Mouse (Mus musculus) cerebellum, adult 2 months (tissue): ENCODE data around the gene Agpat1. TPM values are rescaled to one million over a fixed set of nuclear protein-coding genes. Genes with fewer than 3 reads are reported as not detected.

Source experiments
- DNase-seq, 2 experiments: peaks; one replicate each; pipeline ENCODE4 v3.0.0; 2021
- H3K27ac ChIP-seq: fragments of 200-500 bp; 2 replicates; pipeline ENCODE4 v1.5.1; 2012; ENCODE audit warnings: low read length, control low read depth, inconsistent platforms; ENCODE audit not compliant: insufficient read depth
- H3K27me3 ChIP-seq: fragments of 200-500 bp; 2 replicates; pipeline ENCODE4 v1.6.1; 2012; ENCODE audit warnings: inconsistent platforms, mild to moderate bottlenecking, low read length, moderate library complexity; ENCODE audit not compliant: control insufficient read depth, insufficient read depth
- H3K4me1 ChIP-seq: fragments of 200-500 bp; 2 replicates; pipeline ENCODE4 v1.6.1; 2011; ENCODE audit warnings: low read length; ENCODE audit not compliant: control insufficient read depth, insufficient read depth
- H3K4me3 ChIP-seq: fragments of 200-500 bp; replicated peaks from 2 replicates; pipeline ENCODE3; 2011; ENCODE audit warnings: mild to moderate bottlenecking, low read depth, low read length, control low read depth; ENCODE audit not compliant: insufficient read depth
- CTCF ChIP-seq: fragments of 200-500 bp; IDR thresholded peaks from 2 replicates; pipeline ENCODE4 v1.5.1; 2011; ENCODE audit warnings: low read depth, mild to moderate bottlenecking, control low read depth, low read length, moderate library complexity, borderline replicate concordance; ENCODE audit not compliant: insufficient read depth
- POLR2A ChIP-seq: fragments of 200-500 bp; IDR thresholded peaks from 2 replicates; pipeline ENCODE4 v1.6.1; 2011; ENCODE audit warnings: low read length, control low read depth, borderline replicate concordance; ENCODE audit not compliant: insufficient read depth
- WGBS: fragments of 180-500 bp; shearing (Covaris S2); methylation state at CpG from one replicate; pipeline ENCODE4 v1.1.7; 2018; 5-methylcytosine and 5-hydroxymethylcytosine counted together
- polyA plus RNA-seq: library from polyadenylated mRNA; depleted of rRNA; stranded (reverse); fragments of >200 nt; gene quantifications from 2 replicates; pipeline ENCODE4 v1.2.3, GENCODE M21; 2012

Gene Agpat1
- polyA plus RNA-seq, 1 experiment: 172 TPM

GRCm38 (mm10) chr17:34591029-34591993 lies 12.8 kb upstream of the Agpat1 start, which contains the start of gene Pbx2:
Gene Pbx2 (plus strand): TSS chr17:34591266.
- Histone ChIP-seq H3K4me1 (peaks cover 21% of the 10 kb centered on the region), H3K27me3 (no peaks in the 10 kb centered on the region), H3K27ac (peak within 1 kb of the TSS; percentile 99), H3K4me3 (peak within 1 kb of the TSS; percentile 95)
- peak; percentile 35 to 43 for DNase-seq
- TF ChIP-seq CTCF (no peak), POLR2A (no peak)
- WGBS: 6% methylated on average over 21 of the region's 21 CpGs

GRCm38 (mm10) chr17:34591994-34592375 lies 12.1 kb upstream of the Agpat1 start:
- peak overlapping the region; percentile 95 for H3K4me3 ChIP-seq
- DNase-seq: peak; percentile 81 to 86
- no peaks in the 10 kb centered on the region for H3K27me3 ChIP-seq
- TF ChIP-seq CTCF: no peak
- peak; percentile 66; the same call in 1 of the 2 replicates for TF ChIP-seq POLR2A
- 0% methylated on average over 23 of the region's 35 CpGs for WGBS
- H3K4me1 ChIP-seq: peaks cover 20% of the 10 kb centered on the region
- H3K27ac ChIP-seq: peak overlapping the region; percentile 99

- no peak for TF ChIP-seq CTCF
- TF ChIP-seq POLR2A: peak; percentile 27; the same call in 1 of the 2 replicates
- under 1% methylated on average over 32 of the region's 32 CpGs for WGBS
- peak; percentile 61 to 65 for DNase-seq
- Histone ChIP-seq H3K4me1 (peaks cover 20% of the 10 kb centered on the region), H3K27ac (peak overlapping the region; percentile 76), H3K27me3 (no peaks in the 10 kb centered on the region), H3K4me3 (peak overlapping the region; percentile 95)
These were observed 11.2 kb upstream of the Agpat1 start for GRCm38 (mm10) chr17:34592581-34593549.

GRCm38 (mm10) chr17:34593752-34594525 lies 10.1 kb upstream of the Agpat1 start:
- Histone ChIP-seq H3K27me3 (no peaks in the 10 kb centered on the region), H3K27ac (no peak overlapping the region), H3K4me1 (peaks cover 15% of the 10 kb centered on the region), H3K4me3 (peak overlapping the region; percentile 95)
- 40% methylated on average over 33 of the region's 34 CpGs for WGBS
- peak; percentile 22 to 37 for DNase-seq
- TF ChIP-seq POLR2A: no peak
- TF ChIP-seq CTCF: no peak

GRCm38 (mm10) chr17:34596098-34596497 lies 8.0 kb upstream of the Agpat1 start:
- Histone ChIP-seq H3K27me3 (no peaks in the 10 kb centered on the region), H3K27ac (no peak overlapping the region), H3K4me3 (no peak overlapping the region), H3K4me1 (peaks cover 5% of the 10 kb centered on the region)
- 66% methylated on average over 8 of the region's 8 CpGs for WGBS
- TF ChIP-seq POLR2A: no peak
- TF ChIP-seq CTCF: no peak
- DNase-seq: no peak

GRCm38 (mm10) chr17:34597566-34598095 lies 6.4 kb upstream of the Agpat1 start, which contains the start of gene Ager:
Gene Ager (plus strand): TSS chr17:34597862.
- Histone ChIP-seq H3K4me1 (no peaks in the 10 kb centered on the region; the same call in 1 of the 2 replicates), H3K27me3 (no peaks in the 10 kb centered on the region), H3K27ac (no peak within 1 kb of the TSS), H3K4me3 (no peak within 1 kb of the TSS)
- WGBS: 25% methylated on average over 6 of the region's 6 CpGs
- DNase-seq: no peak
- no peak for TF ChIP-seq POLR2A

GRCm38 (mm10) chr17:34599891-34600290 lies 4.2 kb upstream of the Agpat1 start:
- WGBS: 61% methylated on average over 9 of the region's 9 CpGs
- TF ChIP-seq POLR2A: no peak
- TF ChIP-seq CTCF: no peak
- Histone ChIP-seq H3K4me1 (no peaks in the 10 kb centered on the region), H3K27ac (no peak overlapping the region), H3K27me3 (no peaks in the 10 kb centered on the region), H3K4me3 (no peak overlapping the region)
- peak in 1 of 2 experiments; percentile 16 for DNase-seq
